Mouse (Mus musculus) gastrocnemius, adult 8-10 months (tissue): ENCODE measurements around the gene Oscar. TPM values are rescaled to one million over a fixed set of nuclear protein-coding genes. Genes with fewer than 3 reads are reported as not detected.

ENCODE experiments used
- DNase-seq, 2 experiments: peaks; one replicate each; pipeline ENCODE4 v3.0.0; 2022; ENCODE audit warnings: low spot score in 2 of 2
- microRNA-seq: library from miRNA; unstranded; fragments of <30 nt; microRNA quantifications from one replicate; pipeline ENCODE4 v1.2.0, GENCODE M21; 2022
- total RNA-seq, 4 experiments: library from RNA; stranded (reverse); gene quantifications; 2 replicates each; pipeline ENCODE4 v1.2.4; 2022

Oscar gene
- total RNA-seq, 4 experiments from 2014 or later: not detected

DNA sequence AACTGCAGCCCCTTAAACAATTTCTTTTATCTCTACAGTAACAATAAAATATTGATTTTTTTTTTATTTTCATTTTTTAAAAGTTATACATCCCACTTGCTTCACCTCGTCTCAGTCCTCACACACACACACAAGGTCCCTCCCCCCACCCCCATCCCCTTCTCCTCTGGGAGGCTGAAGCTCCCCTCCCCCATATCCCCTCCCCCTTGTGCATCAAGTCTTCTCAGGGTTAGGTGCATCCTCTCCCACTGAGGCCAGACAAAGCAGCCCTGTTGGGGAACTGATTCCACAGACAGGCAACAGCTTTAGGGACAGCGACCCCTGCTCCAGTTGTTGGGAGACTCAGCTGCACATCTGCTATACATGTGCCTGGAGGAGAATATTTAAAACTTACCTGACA, 48.6 kb downstream of the Oscar start:
- DNase-seq: no peak

Small RNAs within 50 kb of the gene (microRNA-seq; reads per million reads assigned to microRNA genes)
- gene Gm25100 (not detected), gene Mir3572 (not detected)

Other genes starting within 250 kb of the Oscar start
- not detected for gene Cacng8, start 225.5 kb downstream of the Oscar start, total RNA-seq
- 100 to 1,000 TPM; 113 to 158 (median 136) TPM for gene Cacng6, start 192.0 kb downstream of the Oscar start, total RNA-seq
- gene Tarm1, start 113.5 kb downstream of the Oscar start, total RNA-seq: not detected
- gene Ndufa3, start 1.2 kb upstream of the Oscar start, total RNA-seq: 1,000 to 10,000 TPM; 1,040 to 1,135 (median 1,076) TPM
- gene Tfpt, start 13.8 kb upstream of the Oscar start, total RNA-seq: 10 to 100 TPM; 10.9 to 13.9 (median 13.3) TPM
- gene Prpf31, start 13.8 kb upstream of the Oscar start, total RNA-seq: 10 to 100 TPM; 17.5 to 24.7 (median 20.8) TPM
- gene Cnot3, start 29.1 kb upstream of the Oscar start, total RNA-seq: 10 to 100 TPM; 13.2 to 17.7 (median 14.8) TPM
- 1 to 10 TPM; 2.8 to 4.8 (median 3.7) TPM for gene Leng1, start 49.7 kb upstream of the Oscar start, total RNA-seq
- under 1 TPM in 3 of 4 experiments, not detected in 1; 0.27 to 0.97 (median 0.40) TPM for gene Tmc4, start 61.4 kb upstream of the Oscar start, total RNA-seq
- gene Tsen34, start 76.7 kb upstream of the Oscar start, total RNA-seq: 10 to 100 TPM; 25.3 to 34.0 (median 29.0) TPM
- 10 to 100 TPM in 1 of 4 experiments, 1 to 10 TPM in 3; 6.7 to 10.3 (median 8.2) TPM for gene Mboat7, start 77.4 kb upstream of the Oscar start, total RNA-seq
- 100 to 1,000 TPM; 403 to 496 (median 426) TPM for gene Rps9, start 87.8 kb upstream of the Oscar start, total RNA-seq
- gene Pirb, start 104.2 kb upstream of the Oscar start, total RNA-seq: under 1 TPM; 0.15 to 0.63 (median 0.33) TPM
- under 1 TPM in 1 of 4 experiments, not detected in 3; 0.20 TPM for gene Gm15448, start 209.5 kb upstream of the Oscar start, total RNA-seq
- gene Pira2, start 228.9 kb upstream of the Oscar start, total RNA-seq: not detected